Mouse (Mus musculus) brain, embryonic 14.5 days (tissue): Measurements from ENCODE around the gene Mrps24.

Source experiments
- CTCF ChIP-seq: fragments of 200-500 bp; IDR thresholded peaks from 2 replicates; pipeline ENCODE4 v1.5.1; 2012; ENCODE audit warnings: inconsistent platforms, mild to moderate bottlenecking, moderate library complexity, borderline replicate concordance; ENCODE audit not compliant: insufficient read depth, insufficient read length; ENCODE audit errors: extremely low read depth
- POLR2A ChIP-seq: fragments of 200-500 bp; IDR thresholded peaks from 2 replicates; pipeline ENCODE4 v1.6.1; 2012; ENCODE audit warnings: mild to moderate bottlenecking, inconsistent platforms, borderline replicate concordance; ENCODE audit not compliant: poor library complexity, insufficient read depth, insufficient read length, severe bottlenecking; ENCODE audit errors: extremely low read depth

DNA sequence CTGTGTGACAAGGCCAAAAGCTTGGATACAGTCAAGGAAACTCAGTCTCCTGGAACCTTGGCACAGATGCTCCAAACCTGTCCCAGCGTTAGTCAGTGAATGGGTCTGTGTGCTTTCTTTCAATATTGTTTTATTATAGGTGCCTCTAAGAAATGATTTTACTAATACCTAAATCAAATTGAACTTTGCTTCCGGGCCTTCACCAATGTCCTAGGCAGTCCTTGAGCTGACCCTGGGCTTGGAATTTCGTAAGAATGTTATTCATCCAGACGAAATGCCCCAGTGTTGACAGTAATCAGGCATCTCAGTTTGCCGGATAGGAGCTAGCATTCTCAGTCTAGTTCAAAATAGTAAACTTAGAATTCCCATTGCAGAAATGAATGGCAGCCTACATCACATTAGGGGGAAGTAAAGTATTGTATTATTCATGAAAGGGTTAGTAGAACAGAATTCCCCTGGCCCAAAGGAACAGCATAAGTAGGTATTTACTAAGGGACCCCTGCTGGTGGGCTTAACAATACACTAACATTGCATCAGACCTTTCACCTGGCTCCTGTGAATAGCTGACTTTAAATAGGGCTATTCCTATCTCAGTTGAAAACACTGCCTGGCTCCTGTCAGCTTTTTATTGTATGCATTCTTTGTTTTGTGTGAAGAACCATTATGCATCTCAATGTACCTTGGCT, 13.1 kb downstream of the Mrps24 start:
- no peak for TF ChIP-seq POLR2A
- no peak for TF ChIP-seq CTCF
